ENCODE assay signal across 22 mouse cellular contexts in the genomic region with DNA sequence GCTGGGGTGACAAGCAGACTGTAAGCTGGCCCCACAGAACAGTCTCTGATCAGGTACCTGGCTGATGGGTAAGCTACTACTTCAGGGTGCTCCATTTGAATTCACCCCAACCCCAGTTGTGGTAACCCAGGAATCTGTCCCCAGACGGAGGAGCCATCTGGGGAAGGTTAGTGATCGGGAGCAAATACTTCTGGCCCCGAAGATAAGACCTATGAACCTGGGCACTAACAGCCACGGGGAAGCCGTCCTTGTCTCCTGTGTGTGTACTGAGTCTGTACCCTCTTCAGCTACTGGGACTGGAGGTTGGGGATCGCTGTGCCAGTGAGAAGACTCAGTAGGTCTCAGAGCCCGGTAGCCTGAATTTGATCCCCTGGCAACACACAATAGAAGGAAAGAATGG.
"Had no signal": no experiment of that assay in that cellular context is flagged by ENCODE, and none has a peak within 500 bp of the region (broad histone marks: within the 10 kb centered on the region; RNA-seq: fewer than 3 reads in every experiment).

No protein-coding gene starts in this region.

- H3K4me2 ChIP-seq: kidney, embryonic 15.5 days; limb, embryonic 12.5 days; limb, embryonic 15.5 days; lung, embryonic 15.5 days; midbrain, embryonic 12.5 days; midbrain, embryonic 15.5 days; neural tube, embryonic 13.5 days; stomach, embryonic 15.5 days had no signal

- H3K4me3 ChIP-seq: kidney, embryonic 15.5 days; limb, embryonic 12.5 days; limb, embryonic 15.5 days; lung, embryonic 15.5 days; midbrain, embryonic 12.5 days; midbrain, embryonic 15.5 days; myocyte; neural tube, embryonic 13.5 days; stomach, embryonic 15.5 days had no signal

- H3K27ac ChIP-seq: kidney, embryonic 15.5 days; limb, embryonic 12.5 days; limb, embryonic 15.5 days; lung, embryonic 15.5 days; midbrain, embryonic 12.5 days; midbrain, embryonic 15.5 days; neural tube, embryonic 13.5 days; stomach, embryonic 15.5 days had no signal

- DNase-seq: kidney, adult 11 months; kidney, adult 8-10 months; kidney, postnatal 10 days; layer of hippocampus, postnatal 36 days; left cerebral cortex, postnatal 4 days; lung, adult 18-20 months; lung, postnatal 10 days; lung, postnatal 36 days; retina, postnatal 1 day; right cerebral cortex, postnatal 25 days; spleen, adult 18-20 months; thymus, adult 18-20 months; thymus, postnatal 36 days had no signal

- H3K36me3 ChIP-seq: kidney, embryonic 15.5 days; limb, embryonic 12.5 days; limb, embryonic 15.5 days; lung, embryonic 15.5 days; midbrain, embryonic 12.5 days; midbrain, embryonic 15.5 days; neural tube, embryonic 13.5 days; stomach, embryonic 15.5 days had no signal

- H3K27me3 ChIP-seq: limb, embryonic 15.5 days; lung, embryonic 15.5 days; midbrain, embryonic 15.5 days; neural tube, embryonic 13.5 days; stomach, embryonic 15.5 days had no signal

- ATAC-seq: midbrain, embryonic 15.5 days had no signal

- H3K9me3 ChIP-seq: kidney, embryonic 15.5 days; limb, embryonic 12.5 days; limb, embryonic 15.5 days; lung, embryonic 15.5 days; midbrain, embryonic 12.5 days; midbrain, embryonic 15.5 days; neural tube, embryonic 13.5 days; stomach, embryonic 15.5 days had no signal

- H3K9ac ChIP-seq: kidney, embryonic 15.5 days; limb, embryonic 12.5 days; limb, embryonic 15.5 days; lung, embryonic 15.5 days; midbrain, embryonic 12.5 days; midbrain, embryonic 15.5 days; neural tube, embryonic 13.5 days; stomach, embryonic 15.5 days had no signal
